Mouse (Mus musculus): ENCODE measurements around the gene Slco2a1.

DNA sequence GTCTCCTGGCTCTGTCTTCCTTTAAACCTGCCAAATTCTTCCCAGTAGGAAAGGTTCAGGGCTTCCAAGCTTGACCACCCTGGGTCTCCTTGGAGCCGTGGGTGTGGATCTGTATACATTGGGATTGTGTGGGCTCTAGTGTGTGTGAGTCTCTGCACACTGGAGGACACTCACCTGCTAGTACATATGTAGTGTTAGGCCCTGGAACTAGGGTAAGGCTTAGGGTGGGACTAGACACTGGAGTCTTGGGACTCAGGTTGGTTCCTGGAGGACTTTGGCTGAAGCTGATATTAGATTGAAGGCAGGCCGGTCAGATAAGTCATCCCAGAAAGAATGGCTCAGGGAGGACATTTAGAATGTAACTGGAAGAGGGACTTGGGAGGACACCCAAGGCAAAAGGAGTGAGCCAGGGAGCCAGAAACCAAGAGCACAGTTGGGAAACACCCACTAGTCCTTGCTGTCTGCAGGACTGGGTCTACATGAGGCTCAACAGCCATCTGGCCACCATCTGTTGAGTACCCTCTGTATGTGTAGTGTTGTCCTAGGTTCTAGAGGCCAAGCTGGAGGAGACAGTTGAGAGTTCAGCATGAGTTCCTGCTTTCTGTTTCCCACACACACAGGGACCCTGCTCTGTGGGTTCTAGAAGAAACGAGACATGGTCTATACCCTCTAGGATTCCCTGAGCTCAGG is 9.4 kb upstream of the Slco2a1 start:
- TF ChIP-seq CTCF (IDR thresholded peaks at IDR 0.05; ENCODE audit: borderline replicate concordance, insufficient read depth, low read length) (no peak), POLR2A (IDR thresholded peaks at IDR 0.05; ENCODE audit: low read depth, low read length) (no peak)
